Mouse (Mus musculus): ENCODE data around the gene Kcnma1.

DNA sequence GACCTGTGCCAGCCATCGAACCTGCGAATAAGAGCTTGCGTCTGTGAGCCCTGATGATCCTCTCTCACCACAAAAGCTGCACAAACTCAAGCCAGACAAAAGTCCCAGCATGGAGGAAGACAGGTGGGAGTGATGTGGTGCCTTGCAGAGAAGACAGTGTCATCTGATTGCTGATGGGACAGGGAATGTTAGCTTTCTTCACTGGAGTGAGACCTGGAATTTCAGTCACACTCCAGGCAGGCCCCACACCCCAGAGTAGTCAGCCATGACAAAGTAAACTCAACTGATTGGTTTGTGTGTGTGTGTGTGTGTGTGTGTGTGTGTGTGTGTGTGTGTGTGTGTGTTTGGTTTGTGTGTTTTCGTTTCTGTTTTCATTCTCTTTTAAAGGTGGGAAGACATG, 57.0 kb downstream of the Kcnma1 start:
- TF ChIP-seq CTCF (IDR thresholded peaks at IDR 0.05) (no peak), EP300 (IDR thresholded peaks at IDR 0.05) (no peak)

Measured in lung, postnatal 0 days (tissue).